Mouse (Mus musculus) megakaryocyte-erythroid progenitor cell, adult 5 weeks (primary cell): ENCODE data around the gene Olfr96. TPM values are rescaled to one million over a fixed set of nuclear protein-coding genes. Genes with fewer than 3 reads are reported as not detected.

Source experiments
- polyA plus RNA-seq: library from polyadenylated mRNA; stranded (reverse); fragments of >175 nt; gene quantifications from 2 replicates; pipeline ENCODE4 v1.2.3, GENCODE M21; 2012

The Olfr96 gene
- not detected in 2 replicates for polyA plus RNA-seq

GRCm38 (mm10) chr17:37219846-37220245 is at the start of gene Olfr96:
Olfr96 (plus strand) TSS chr17:37220146.

GRCm38 (mm10) chr17:37193656-37194055 is 26.3 kb upstream of the Olfr96 start, which contains the start of gene Ubd:
Ubd (plus strand) TSS chr17:37193892.

GRCm38 (mm10) chr17:37200894-37201293 is 19.1 kb upstream of the Olfr96 start, which contains the start of gene Olfr94:
Olfr94 (minus strand) TSS chr17:37200994.

GRCm38 (mm10) chr17:37213018-37213417 is 6.9 kb upstream of the Olfr96 start, which contains the start of gene Olfr95:
Olfr95 (minus strand) TSS chr17:37213118.

GRCm38 (mm10) chr17:37237230-37237629 is 17.3 kb downstream of the Olfr96 start, which contains the start of gene Olfr97:
Olfr97 (minus strand) TSS chr17:37237330.

GRCm38 (mm10) chr17:37263626-37264025 is 43.7 kb downstream of the Olfr96 start, which contains the start of gene Olfr98:
Olfr98 (minus strand) TSS chr17:37263749.

GRCm38 (mm10) chr17:37270058-37270701 is 50.2 kb downstream of the Olfr96 start, which contains the start of gene H2-M3:
H2-M3 (plus strand) TSS chr17:37270220.

Other genes with a start within 250 kb of the Olfr96 start
- not detected in 2 replicates for gene 2410137M14Rik, start 238.9 kb upstream of the Olfr96 start, polyA plus RNA-seq
- gene H2-M5, start 230.6 kb upstream of the Olfr96 start, polyA plus RNA-seq, result 0.12 TPM in 1 of 2 replicates, not detected in the other
- 0.46 and 0.68 TPM in 2 replicates for gene Zfp57, start 219.0 kb upstream of the Olfr96 start, polyA plus RNA-seq
- gene Mog, start 196.7 kb upstream of the Olfr96 start, polyA plus RNA-seq, result not detected in 2 replicates
- 35.7 and 37.7 TPM in 2 replicates for gene Gabbr1, start 174.2 kb upstream of the Olfr96 start, polyA plus RNA-seq
- not detected in 2 replicates for gene Olfr90, start 131.6 kb upstream of the Olfr96 start, polyA plus RNA-seq
- not detected in 2 replicates for gene Olfr91, start 121.9 kb upstream of the Olfr96 start, polyA plus RNA-seq
- gene Olfr92, start 100.1 kb upstream of the Olfr96 start, polyA plus RNA-seq, result not detected in 2 replicates
- gene Olfr93, start 58.7 kb upstream of the Olfr96 start, polyA plus RNA-seq, result not detected in 2 replicates
- gene Ubd, start 26.3 kb upstream of the Olfr96 start, polyA plus RNA-seq, result not detected in 2 replicates
- not detected in 2 replicates for gene Olfr94, start 19.2 kb upstream of the Olfr96 start, polyA plus RNA-seq
- gene Olfr95, start 7.0 kb upstream of the Olfr96 start, polyA plus RNA-seq, result 0.02 TPM in 1 of 2 replicates, not detected in the other
- gene Olfr97, start 17.2 kb downstream of the Olfr96 start, polyA plus RNA-seq, result not detected in 2 replicates
- gene Olfr98, start 43.6 kb downstream of the Olfr96 start, polyA plus RNA-seq, result not detected in 2 replicates
- gene H2-M3, start 50.1 kb downstream of the Olfr96 start, polyA plus RNA-seq, result 1.8 and 2.2 TPM in 2 replicates
- gene Olfr99, start 63.3 kb downstream of the Olfr96 start, polyA plus RNA-seq, result not detected in 2 replicates
- gene Olfr101, start 84.2 kb downstream of the Olfr96 start, polyA plus RNA-seq, result not detected in 2 replicates
- gene Olfr102, start 96.9 kb downstream of the Olfr96 start, polyA plus RNA-seq, result not detected in 2 replicates
- not detected in 2 replicates for gene Olfr103, start 119.6 kb downstream of the Olfr96 start, polyA plus RNA-seq
- gene Olfr104-ps, start 139.4 kb downstream of the Olfr96 start, polyA plus RNA-seq, result not detected in 2 replicates
- gene Olfr105-ps, start 158.9 kb downstream of the Olfr96 start, polyA plus RNA-seq, result 0.03 TPM in 1 of 2 replicates, not detected in the other
- gene Olfr106-ps, start 170.2 kb downstream of the Olfr96 start, polyA plus RNA-seq, result not detected in 2 replicates
- not detected in 2 replicates for gene Olfr107, start 179.1 kb downstream of the Olfr96 start, polyA plus RNA-seq
- gene Olfr108, start 225.3 kb downstream of the Olfr96 start, polyA plus RNA-seq, result not detected in 2 replicates
- not detected in 2 replicates for gene Olfr109, start 238.8 kb downstream of the Olfr96 start, polyA plus RNA-seq